Mouse (Mus musculus) heart, adult 2 months (tissue): ENCODE data around the gene Mob3b. TPM values are rescaled to one million over a fixed set of nuclear protein-coding genes. Genes with fewer than 3 reads are reported as not detected.

Source experiments
- DNase-seq, 2 experiments: peaks; one replicate each; pipeline ENCODE4 v3.0.0; 2021
- H3K27ac ChIP-seq: fragments of 200-600 bp; 2 replicates; pipeline ENCODE4 v1.8.1; 2022
- H3K27me3 ChIP-seq: fragments of 200-500 bp; 2 replicates; pipeline ENCODE4 v1.6.1; 2012; ENCODE audit warnings: mild to moderate bottlenecking, low read length, inconsistent platforms, mixed read lengths; ENCODE audit not compliant: control insufficient read depth, insufficient read depth
- H3K36me3 ChIP-seq: fragments of 200-500 bp; 2 replicates; pipeline ENCODE4 v1.6.1; 2012; ENCODE audit warnings: low read length, inconsistent platforms; ENCODE audit not compliant: control insufficient read depth, insufficient read depth
- H3K4me1 ChIP-seq: fragments of 200-500 bp; 2 replicates; pipeline ENCODE4 v1.6.1; 2011; ENCODE audit warnings: low read length; ENCODE audit not compliant: control insufficient read depth, insufficient read depth
- H3K4me3 ChIP-seq: fragments of 200-600 bp; 2 replicates; pipeline ENCODE4 v1.8.1; 2022
- H3K79me2 ChIP-seq: fragments of 200-500 bp; replicated peaks from 2 replicates; pipeline ENCODE4 v1.6.1; 2012; ENCODE audit warnings: mild to moderate bottlenecking, inconsistent platforms, low read length, moderate library complexity, mixed read lengths; ENCODE audit not compliant: control insufficient read depth, insufficient read depth
- H3K9ac ChIP-seq: fragments of 200-500 bp; 2 replicates; pipeline ENCODE4 v1.6.1; 2012; ENCODE audit warnings: low read depth, mild to moderate bottlenecking, control low read depth, inconsistent platforms, low read length, mixed read lengths
- CTCF ChIP-seq: fragments of 200-600 bp; IDR thresholded peaks from 2 replicates; pipeline ENCODE4 v1.8.1; 2022; ENCODE audit warnings: antibody characterized with exemption, mild to moderate bottlenecking, moderate library complexity
- EP300 ChIP-seq: fragments of 200-500 bp; IDR thresholded peaks from 2 replicates; pipeline ENCODE4 v1.6.1; 2011; ENCODE audit warnings: low read depth, low read length, control low read depth; ENCODE audit not compliant: insufficient read depth
- POLR2A ChIP-seq: fragments of 200-500 bp; IDR thresholded peaks from 2 replicates; pipeline ENCODE4 v1.6.1; 2011; ENCODE audit warnings: mild to moderate bottlenecking, low read depth, low read length, control low read depth; ENCODE audit not compliant: insufficient read depth
- WGBS: fragments of 180-500 bp; shearing (Covaris S2); methylation state at CpG from one replicate; pipeline ENCODE4 v1.1.7; 2018; 5-methylcytosine and 5-hydroxymethylcytosine counted together
- intact Hi-C: fragments of 180-260 bp; cut with DNase I; formaldehyde crosslinking; loops from one replicate; pipeline ENCODE4 v1.15.1; 2025
- polyA plus RNA-seq: library from polyadenylated mRNA; depleted of rRNA; stranded (reverse); fragments of >200 nt; gene quantifications from 2 replicates; pipeline ENCODE4 v1.2.3, GENCODE M21; 2012
- total RNA-seq, 2 experiments: library from RNA; stranded (reverse); gene quantifications; 2 replicates each; pipeline ENCODE4 v1.2.3; 2021

The Mob3b gene
- total and polyA plus RNA-seq, 3 experiments: 0.66 to 1.4 (median 1.2) TPM

DNA sequence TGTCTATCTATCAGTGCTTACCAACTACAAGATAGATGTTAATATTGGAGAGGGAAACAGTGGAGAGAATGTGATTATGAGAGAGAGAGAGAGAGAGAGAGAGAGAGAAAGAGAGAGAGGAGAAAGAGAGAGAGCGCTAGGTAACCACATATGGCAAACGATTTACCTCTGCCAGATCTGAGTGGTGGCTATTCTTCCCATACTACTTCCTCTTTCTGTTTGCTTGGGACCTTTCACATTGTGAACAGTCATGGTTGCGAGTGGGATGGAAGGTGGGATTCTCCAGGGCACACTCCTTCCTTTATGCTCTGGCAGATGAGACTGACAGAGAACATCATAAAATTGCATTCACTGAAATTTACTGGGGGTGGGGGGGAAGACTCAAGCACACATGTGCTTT lies 40.1 kb downstream of the Mob3b start:
- no peaks in the 10 kb centered on the region for H3K4me1 ChIP-seq
- no peak for DNase-seq
- H3K27me3 ChIP-seq: no peaks in the 10 kb centered on the region
- no peak overlapping the region for H3K9ac ChIP-seq
- H3K27ac ChIP-seq: no peak overlapping the region
- intact Hi-C loops: no loop called here
- H3K36me3 ChIP-seq: no peaks in the 10 kb centered on the region
- WGBS: 82% methylated on average over 3 of the region's 3 CpGs
- no peak overlapping the region for H3K4me3 ChIP-seq
- TF ChIP-seq CTCF: no peak
- no peak for TF ChIP-seq POLR2A
- no peak for TF ChIP-seq EP300
- no peaks in the 10 kb centered on the region for H3K79me2 ChIP-seq

DNA sequence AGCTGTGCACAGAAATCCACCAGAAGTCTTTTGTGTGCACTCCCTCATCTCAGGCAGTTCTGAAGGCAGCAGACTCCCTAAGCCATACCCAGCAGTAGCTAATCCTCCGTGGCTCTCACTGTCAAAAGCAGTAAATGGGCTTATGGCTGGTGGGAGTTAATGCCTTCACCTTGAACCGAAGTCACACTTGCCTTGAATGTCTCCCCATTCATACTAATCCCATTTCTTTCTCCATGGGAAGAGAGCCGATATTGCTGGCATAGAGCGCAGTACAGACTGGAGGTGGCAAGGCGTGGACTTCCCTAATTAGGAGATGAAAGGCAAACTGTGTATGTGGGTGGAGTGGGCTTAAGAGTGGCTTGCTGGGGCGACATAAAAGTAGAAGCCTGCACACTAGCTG lies 41.4 kb downstream of the Mob3b start:
- H3K36me3 ChIP-seq: no peaks in the 10 kb centered on the region
- no peak overlapping the region for H3K4me3 ChIP-seq
- no peaks in the 10 kb centered on the region for H3K4me1 ChIP-seq
- TF ChIP-seq POLR2A (no peak), EP300 (no peak), CTCF (no peak)
- DNase-seq: no peak
- 67% methylated on average over 6 of the region's 6 CpGs for WGBS
- no peaks in the 10 kb centered on the region for H3K79me2 ChIP-seq
- H3K9ac ChIP-seq: no peak overlapping the region
- no peak overlapping the region for H3K27ac ChIP-seq
- H3K27me3 ChIP-seq: no peaks in the 10 kb centered on the region
- intact Hi-C loops: no loop called here

DNA sequence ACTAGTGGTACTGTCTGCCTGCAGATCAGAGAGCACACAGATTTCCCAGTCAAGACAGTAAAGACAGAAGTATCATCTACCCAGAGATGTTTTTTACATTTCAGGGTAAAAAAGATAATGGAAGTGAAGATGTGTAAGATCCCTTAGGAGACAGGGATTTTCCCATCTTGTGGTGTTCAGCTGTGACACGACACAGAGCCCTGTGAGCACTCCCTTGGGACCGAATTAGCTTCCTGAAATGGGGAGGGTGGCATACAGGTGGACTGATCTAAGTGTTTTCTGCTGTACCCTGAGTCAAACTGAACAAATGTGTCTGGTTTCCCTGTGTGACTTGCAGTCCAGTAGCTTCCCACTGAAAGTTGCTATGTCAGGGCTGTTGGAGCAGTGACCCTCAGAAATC lies 42.3 kb downstream of the Mob3b start:
- DNase-seq: no peak
- Histone ChIP-seq H3K27me3 (no peaks in the 10 kb centered on the region), H3K4me3 (no peak overlapping the region), H3K36me3 (no peaks in the 10 kb centered on the region), H3K4me1 (no peaks in the 10 kb centered on the region), H3K79me2 (no peaks in the 10 kb centered on the region), H3K27ac (no peak overlapping the region), H3K9ac (no peak overlapping the region)
- no peak for TF ChIP-seq POLR2A
- TF ChIP-seq EP300: no peak
- TF ChIP-seq CTCF: no peak
- intact Hi-C loops: no loop called here
- WGBS: 63% methylated on average over 2 of the region's 2 CpGs

DNA sequence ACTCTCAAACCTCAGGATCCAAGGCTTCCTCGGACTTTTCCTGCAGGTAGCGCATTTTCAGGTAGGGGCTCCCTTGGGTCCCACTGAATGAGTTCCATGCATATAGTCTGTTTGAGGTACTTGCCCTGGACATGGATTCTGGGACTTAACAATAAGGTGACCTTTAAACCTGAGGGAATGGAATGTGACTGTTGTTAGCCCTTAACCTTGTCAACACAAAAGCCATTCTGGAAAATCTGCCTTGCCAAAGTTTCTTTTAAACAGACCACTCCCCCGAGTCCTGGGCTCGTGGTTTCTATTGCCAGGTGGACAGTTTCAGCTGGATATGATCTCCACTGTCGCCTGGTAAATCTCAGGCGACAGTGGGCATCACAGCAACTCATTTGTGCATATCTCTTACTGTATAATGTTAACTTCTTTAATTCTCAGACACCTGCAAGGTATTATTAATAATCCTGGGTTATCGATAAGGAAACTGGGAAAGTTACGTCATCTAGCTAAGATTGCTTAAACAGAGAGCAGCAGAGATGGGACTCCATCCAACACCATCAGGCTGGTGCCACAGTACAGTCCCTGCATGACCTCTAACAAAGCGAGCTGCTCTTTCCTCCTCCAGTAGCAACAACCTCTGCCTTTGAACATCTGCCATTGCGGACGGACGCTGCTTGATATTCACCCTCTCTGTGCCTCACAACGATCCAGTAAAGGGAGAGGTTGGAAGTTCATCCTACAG lies 43.6 kb downstream of the Mob3b start:
- H3K4me1 ChIP-seq: no peaks in the 10 kb centered on the region
- TF ChIP-seq POLR2A: no peak
- TF ChIP-seq CTCF: no peak
- no peak for TF ChIP-seq EP300

DNA sequence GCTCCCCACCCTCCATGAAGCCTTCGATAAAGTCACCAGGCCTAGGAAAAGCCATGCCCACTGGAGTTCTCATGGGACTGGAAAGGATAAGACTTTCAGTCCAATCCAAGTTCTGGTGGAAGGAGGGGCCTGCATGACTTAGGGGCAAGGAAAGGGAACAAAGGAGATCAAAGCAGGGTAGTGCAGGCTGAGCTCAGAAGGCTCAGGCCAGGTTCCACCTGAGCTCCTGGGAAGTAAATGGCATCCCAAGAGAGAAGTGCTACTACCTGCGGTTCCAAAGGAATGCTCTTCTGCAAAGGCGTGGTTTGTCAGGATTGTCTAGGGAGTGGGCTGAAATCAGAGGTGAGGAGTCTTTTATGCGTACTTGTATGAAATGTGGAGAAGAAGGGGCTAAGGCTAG lies 44.8 kb downstream of the Mob3b start:
- H3K27me3 ChIP-seq: no peaks in the 10 kb centered on the region
- no peak overlapping the region for H3K27ac ChIP-seq
- no peak for TF ChIP-seq CTCF
- TF ChIP-seq EP300: no peak
- no peak for TF ChIP-seq POLR2A
- H3K36me3 ChIP-seq: no peaks in the 10 kb centered on the region
- no peak for DNase-seq
- no peaks in the 10 kb centered on the region for H3K4me1 ChIP-seq
- no peak overlapping the region for H3K9ac ChIP-seq
- 82% methylated on average over 4 of the region's 4 CpGs for WGBS
- intact Hi-C loops: no loop called here
- H3K4me3 ChIP-seq: no peak overlapping the region
- no peaks in the 10 kb centered on the region for H3K79me2 ChIP-seq

More for the DNA sequence above, 43.6 kb downstream of the Mob3b start:
- no peaks in the 10 kb centered on the region for H3K27me3 ChIP-seq
- H3K79me2 ChIP-seq: no peaks in the 10 kb centered on the region
- no peak overlapping the region for H3K4me3 ChIP-seq
- 61% methylated on average over 13 of the region's 13 CpGs for WGBS
- no peak overlapping the region for H3K9ac ChIP-seq
- H3K36me3 ChIP-seq: no peaks in the 10 kb centered on the region
- no peak overlapping the region for H3K27ac ChIP-seq
- no peak for DNase-seq
- intact Hi-C loops: no loop called here

DNA sequence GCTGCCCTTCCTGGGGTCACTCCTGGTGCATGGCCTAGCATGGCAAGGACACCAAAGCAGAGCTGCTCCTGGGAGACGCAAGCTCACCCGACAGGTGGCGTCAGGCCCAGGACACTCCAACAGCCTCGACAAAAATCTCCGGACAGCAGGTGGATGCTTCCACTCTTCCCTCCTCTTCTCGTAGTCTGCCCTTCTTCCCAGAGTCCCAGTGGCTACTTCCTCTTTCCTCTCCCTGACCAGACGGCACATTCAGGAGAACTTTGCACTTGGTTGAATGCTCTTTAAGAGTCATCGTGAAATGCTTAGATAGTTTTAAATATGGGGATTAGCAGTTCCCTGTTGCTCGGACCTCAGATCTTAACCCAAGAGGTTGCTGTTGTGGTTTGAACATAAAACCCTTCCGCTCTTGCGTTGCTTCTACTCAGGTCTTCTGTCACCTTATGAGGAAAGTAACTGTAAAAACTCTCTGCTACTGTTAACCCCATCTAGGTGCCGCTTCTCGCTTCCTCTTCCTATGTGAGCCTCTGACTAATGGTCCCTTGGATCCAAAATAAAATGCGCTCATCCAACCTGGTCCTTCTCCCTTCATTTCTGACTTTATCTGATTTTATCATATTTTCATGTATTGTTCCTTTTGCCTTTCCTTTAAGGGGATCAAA lies 52.0 kb downstream of the Mob3b start:
- no peak for DNase-seq
- intact Hi-C loops: no loop called here
- Histone ChIP-seq H3K4me3 (no peak overlapping the region), H3K27ac (no peak overlapping the region), H3K36me3 (no peaks in the 10 kb centered on the region), H3K9ac (no peak overlapping the region), H3K4me1 (peaks cover 2% of the 10 kb centered on the region), H3K79me2 (no peaks in the 10 kb centered on the region), H3K27me3 (no peaks in the 10 kb centered on the region)
- 78% methylated on average over 14 of the region's 14 CpGs for WGBS
- TF ChIP-seq EP300 (no peak), POLR2A (no peak), CTCF (no peak)
